Mouse (Mus musculus) myocyte (in vitro differentiated cells): ENCODE measurements around the gene Dnah7a. TPM values are rescaled to one million over a fixed set of nuclear protein-coding genes. Genes with fewer than 3 reads are reported as not detected.

ENCODE experiments used
- H3K27me3 ChIP-seq: one replicate; pipeline ENCODE4 v1.6.1; 2011; ENCODE audit not compliant: control insufficient read depth, insufficient read depth, insufficient read length
- H3K36me3 ChIP-seq: one replicate; pipeline ENCODE4 v1.6.1; 2011; ENCODE audit not compliant: control insufficient read depth, insufficient read depth
- H3K4me2 ChIP-seq: one replicate; pipeline ENCODE4 v1.6.1; 2011; ENCODE audit warnings: low read depth, control low read depth
- H3K4me3 ChIP-seq: one replicate; pipeline ENCODE4 v1.5.1; 2011; ENCODE audit warnings: mild to moderate bottlenecking, control low read depth, moderate library complexity
- H3K79me2 ChIP-seq: one replicate; pipeline ENCODE4 v1.6.1; 2011; ENCODE audit not compliant: control insufficient read depth, insufficient read depth
- H3ac ChIP-seq: one replicate; pipeline ENCODE4 v1.6.1; 2011; ENCODE audit not compliant: control insufficient read depth, insufficient read length
- CEBPB ChIP-seq: IDR thresholded peaks from 2 replicates; pipeline ENCODE4 v1.6.1; 2011; ENCODE audit warnings: mild to moderate bottlenecking, moderate library complexity; ENCODE audit not compliant: poor library complexity, insufficient read depth, severe bottlenecking
- E2F4 ChIP-seq: IDR thresholded peaks from one replicate; pipeline ENCODE4 v1.6.1; 2011; ENCODE audit warnings: mild to moderate bottlenecking, control low read depth, moderate library complexity; ENCODE audit not compliant: insufficient read depth
- MAX ChIP-seq: IDR thresholded peaks from one replicate; pipeline ENCODE4 v1.6.1; 2011; ENCODE audit warnings: low read depth, mild to moderate bottlenecking, control low read depth
- MYOD1 ChIP-seq, 3 experiments: IDR thresholded peaks; one replicate each; pipeline ENCODE4 v1.6.1; 2011; ENCODE audit warnings: control low read depth in 2 of 3, low read depth in 2 of 3, mild to moderate bottlenecking in 2 of 3, moderate library complexity in 1 of 3; ENCODE audit not compliant: insufficient read length in 2 of 3, control insufficient read depth in 1 of 3
- MYOG ChIP-seq, 3 experiments: IDR thresholded peaks; one replicate each; pipeline ENCODE4 v1.6.1; 2011; ENCODE audit warnings: control low read depth in 2 of 3, low read depth in 2 of 3, mild to moderate bottlenecking in 2 of 3; ENCODE audit not compliant: insufficient read length in 2 of 3, control insufficient read depth in 1 of 3, insufficient read depth in 1 of 3
- POLR2A ChIP-seq: IDR thresholded peaks from one replicate; pipeline ENCODE4 v1.6.1; 2011; ENCODE audit warnings: low read depth, mild to moderate bottlenecking, control low read depth, moderate library complexity; ENCODE audit not compliant: insufficient read length
- POLR2AphosphoS2 ChIP-seq: IDR thresholded peaks from one replicate; pipeline ENCODE4 v1.6.1; 2011; ENCODE audit warnings: low read depth, control low read depth; ENCODE audit not compliant: insufficient read length
- REST ChIP-seq: IDR thresholded peaks from one replicate; pipeline ENCODE4 v1.6.1; 2011; ENCODE audit warnings: mild to moderate bottlenecking, control low read depth, moderate library complexity; ENCODE audit not compliant: insufficient read depth, insufficient read length
- SRF ChIP-seq: IDR thresholded peaks from one replicate; pipeline ENCODE4 v1.6.1; 2011; ENCODE audit warnings: low read depth; ENCODE audit not compliant: control insufficient read depth, insufficient read length
- TCF12 ChIP-seq: IDR thresholded peaks from one replicate; pipeline ENCODE4 v1.6.1; 2011; ENCODE audit warnings: mild to moderate bottlenecking, control low read depth; ENCODE audit not compliant: poor library complexity, insufficient read depth, severe bottlenecking
- TCF3 ChIP-seq: IDR thresholded peaks from one replicate; pipeline ENCODE4 v1.6.1; 2011; ENCODE audit warnings: low read depth, control low read depth; ENCODE audit not compliant: insufficient read length
- USF1 ChIP-seq: IDR thresholded peaks from one replicate; pipeline ENCODE4 v1.6.1; 2011; ENCODE audit warnings: low read depth, mild to moderate bottlenecking, control low read depth, moderate library complexity
- polyA plus RNA-seq: library from polyadenylated mRNA; unstranded; fragments of >200 nt; fragmentation: generic; extraction: Trizol; gene quantifications from one replicate; pipeline ENCODE4 v1.2.1, GENCODE M21; 2012; ENCODE audit warnings: missing spikeins

Dnah7a gene
- polyA plus RNA-seq, 1 experiment = not detected

GRCm38 (mm10) chr1:53728489-53729225 lies 22.1 kb upstream of the Dnah7a start:
- no peak overlapping the region for H3K4me3 ChIP-seq
- no peaks in the 10 kb centered on the region for H3K79me2 ChIP-seq
- TF ChIP-seq SRF = no peak
- no peak for TF ChIP-seq REST
- TF ChIP-seq MAX = no peak
- no peak for TF ChIP-seq POLR2A
- no peak for TF ChIP-seq MYOG (IDR thresholded peaks at IDR 0.05; ENCODE audit: control insufficient read depth in 1 of 3, insufficient read depth in 1 of 3, insufficient read length in 2 of 3, low read depth in 2 of 3)
- TF ChIP-seq USF1 = no peak
- no peak for TF ChIP-seq TCF12
- TF ChIP-seq POLR2AphosphoS2 = no peak
- no peak for TF ChIP-seq CEBPB
- TF ChIP-seq TCF3 = no peak
- no peak for TF ChIP-seq E2F4
- no peak for TF ChIP-seq MYOD1 (IDR thresholded peaks at IDR 0.05; ENCODE audit: control insufficient read depth in 1 of 3, insufficient read length in 2 of 3, low read depth in 2 of 3)
- no peak overlapping the region for H3K4me2 ChIP-seq
- H3ac ChIP-seq = no peak overlapping the region
- no peaks in the 10 kb centered on the region for H3K36me3 ChIP-seq
- H3K27me3 ChIP-seq = no peaks in the 10 kb centered on the region

GRCm38 (mm10) chr1:53726883-53727282 lies 20.3 kb upstream of the Dnah7a start:
- Histone ChIP-seq H3K4me2 (no peak overlapping the region), H3K79me2 (no peaks in the 10 kb centered on the region), H3K36me3 (no peaks in the 10 kb centered on the region), H3K27me3 (no peaks in the 10 kb centered on the region), H3ac (no peak overlapping the region), H3K4me3 (no peak overlapping the region)
- peak; percentile 69 for TF ChIP-seq CEBPB
- no peak for TF ChIP-seq MYOG (IDR thresholded peaks at IDR 0.05; ENCODE audit: control insufficient read depth in 1 of 3, insufficient read depth in 1 of 3, insufficient read length in 2 of 3, low read depth in 2 of 3)

- no peaks in the 10 kb centered on the region for H3K36me3 ChIP-seq
- peak overlapping the region; percentile 69 for H3K4me2 ChIP-seq
- H3K27me3 ChIP-seq = no peaks in the 10 kb centered on the region
- no peaks in the 10 kb centered on the region for H3K79me2 ChIP-seq
- H3K4me3 ChIP-seq = no peak overlapping the region
- no peak for TF ChIP-seq REST
- TF ChIP-seq MAX = no peak
- TF ChIP-seq MYOD1 (IDR thresholded peaks at IDR 0.05; ENCODE audit: control insufficient read depth in 1 of 3, insufficient read length in 2 of 3, low read depth in 2 of 3) = no peak
- TF ChIP-seq TCF3 = no peak
- TF ChIP-seq TCF12 = no peak
- H3ac ChIP-seq = no peak overlapping the region
These were observed 14.8 kb upstream of the Dnah7a start for GRCm38 (mm10) chr1:53721353-53721752.

- peak overlapping the region; percentile 69 for H3K4me2 ChIP-seq
- H3ac ChIP-seq = no peak overlapping the region
- H3K79me2 ChIP-seq = no peaks in the 10 kb centered on the region
- H3K36me3 ChIP-seq = no peaks in the 10 kb centered on the region
- H3K27me3 ChIP-seq = no peaks in the 10 kb centered on the region
- H3K4me3 ChIP-seq = no peak overlapping the region
- no peak for TF ChIP-seq POLR2AphosphoS2
- peak; percentile 5 for TF ChIP-seq USF1
These were observed 14.2 kb upstream of the Dnah7a start for GRCm38 (mm10) chr1:53720601-53721351.

- H3ac ChIP-seq = no peak overlapping the region
- no peak for TF ChIP-seq MAX
- no peak for TF ChIP-seq POLR2A
- TF ChIP-seq REST = no peak
- no peak for TF ChIP-seq MYOG (IDR thresholded peaks at IDR 0.05; ENCODE audit: control insufficient read depth in 1 of 3, insufficient read depth in 1 of 3, insufficient read length in 2 of 3, low read depth in 2 of 3)
- TF ChIP-seq POLR2AphosphoS2 = no peak
- TF ChIP-seq MYOD1 (IDR thresholded peaks at IDR 0.05; ENCODE audit: control insufficient read depth in 1 of 3, insufficient read length in 2 of 3, low read depth in 2 of 3) = no peak
- no peak for TF ChIP-seq USF1
- no peak for TF ChIP-seq TCF12
- TF ChIP-seq CEBPB = no peak
- TF ChIP-seq SRF = no peak
- no peak for TF ChIP-seq E2F4
- TF ChIP-seq TCF3 = no peak
- H3K4me3 ChIP-seq = no peak overlapping the region
These were observed 9.5 kb upstream of the Dnah7a start for GRCm38 (mm10) chr1:53715966-53716515.

More at GRCm38 (mm10) chr1:53715966-53716515, 9.5 kb upstream of the Dnah7a start:
- Histone ChIP-seq H3K36me3 (no peaks in the 10 kb centered on the region), H3K4me2 (no peak overlapping the region), H3K27me3 (no peaks in the 10 kb centered on the region), H3K79me2 (no peaks in the 10 kb centered on the region)
